Mouse (Mus musculus): ENCODE data around the gene Mybpc2.

DNA sequence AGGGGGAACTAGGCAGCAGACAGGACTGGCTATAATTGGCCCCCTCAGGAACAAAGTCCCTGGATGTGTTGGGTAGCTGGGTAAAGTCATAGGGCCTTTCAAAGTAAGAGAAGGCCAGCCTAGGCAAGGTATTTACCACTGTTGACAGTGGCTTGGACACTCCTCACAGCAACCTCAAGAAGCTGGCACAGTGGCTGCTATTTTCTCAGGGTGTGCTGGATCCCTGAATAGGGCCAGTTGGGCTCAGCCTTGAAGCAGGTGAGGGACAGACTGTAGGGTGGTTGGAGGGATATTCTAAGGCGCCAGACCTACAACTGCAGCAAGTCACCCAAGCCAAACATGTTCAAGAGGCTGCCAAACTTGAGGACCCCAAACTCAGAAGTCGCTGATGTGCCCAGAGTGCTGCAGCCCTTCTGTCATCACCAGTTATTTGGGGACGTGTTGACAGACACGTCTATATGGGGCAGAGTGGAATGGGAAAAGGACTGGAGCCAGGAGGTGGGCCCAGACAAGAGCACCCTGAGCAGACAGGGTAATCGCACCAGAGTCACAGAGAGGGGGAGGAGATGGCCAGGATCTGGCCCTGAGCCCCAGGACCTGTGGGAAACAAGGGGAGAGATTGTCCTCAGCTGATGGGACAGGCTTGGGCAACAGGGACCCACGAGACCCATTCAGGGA, 52.4 kb downstream of the Mybpc2 start:
- no peak for TF ChIP-seq CTCF (conservative IDR thresholded peaks at IDR 0.05; ENCODE audit: low read length)
- no peak for TF ChIP-seq POU5F1 (IDR thresholded peaks at IDR 0.05; ENCODE audit: borderline replicate concordance, low read length)
- no peak for TF ChIP-seq NANOG (IDR thresholded peaks at IDR 0.05; ENCODE audit: borderline replicate concordance, low read length)
